Mouse (Mus musculus) retina, adult 2 months (tissue): ENCODE data around the gene P3h3.
"Not testable (repeated sequence)": the region's sequence is repeated elsewhere in the genome, so short reads cannot be mapped to it uniquely, and the experiment has no call there.

Experiments used
- DNase-seq: peaks from one replicate; pipeline ENCODE4 v3.0.0-alpha.2; 2012; ENCODE audit warnings: low read depth, low spot score

Gene P3h3

GRCm38 (mm10) chr6:124831649-124832048 is 25.9 kb downstream of the P3h3 start:
- no peak for DNase-seq

DNA sequence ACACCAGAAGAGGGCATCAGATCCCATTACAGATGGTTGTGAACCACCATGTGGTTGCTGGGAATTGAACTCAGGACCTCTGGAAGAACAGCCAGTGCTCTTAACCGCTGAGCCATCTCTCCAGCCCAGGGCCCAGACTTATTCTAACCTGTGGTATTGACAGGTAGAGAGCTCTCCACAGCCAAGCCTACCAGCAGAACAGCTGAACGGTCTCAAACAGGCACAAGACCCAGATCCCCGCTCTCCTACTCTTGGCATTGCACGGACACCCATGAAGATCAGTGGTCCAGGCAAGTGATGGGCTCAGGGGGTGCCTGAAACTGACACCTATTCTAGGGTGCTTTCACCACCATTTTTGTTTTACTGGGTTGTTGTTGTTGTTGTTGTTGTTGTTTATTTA is 26.4 kb downstream of the P3h3 start:
- DNase-seq = not testable (repeated sequence)

DNA sequence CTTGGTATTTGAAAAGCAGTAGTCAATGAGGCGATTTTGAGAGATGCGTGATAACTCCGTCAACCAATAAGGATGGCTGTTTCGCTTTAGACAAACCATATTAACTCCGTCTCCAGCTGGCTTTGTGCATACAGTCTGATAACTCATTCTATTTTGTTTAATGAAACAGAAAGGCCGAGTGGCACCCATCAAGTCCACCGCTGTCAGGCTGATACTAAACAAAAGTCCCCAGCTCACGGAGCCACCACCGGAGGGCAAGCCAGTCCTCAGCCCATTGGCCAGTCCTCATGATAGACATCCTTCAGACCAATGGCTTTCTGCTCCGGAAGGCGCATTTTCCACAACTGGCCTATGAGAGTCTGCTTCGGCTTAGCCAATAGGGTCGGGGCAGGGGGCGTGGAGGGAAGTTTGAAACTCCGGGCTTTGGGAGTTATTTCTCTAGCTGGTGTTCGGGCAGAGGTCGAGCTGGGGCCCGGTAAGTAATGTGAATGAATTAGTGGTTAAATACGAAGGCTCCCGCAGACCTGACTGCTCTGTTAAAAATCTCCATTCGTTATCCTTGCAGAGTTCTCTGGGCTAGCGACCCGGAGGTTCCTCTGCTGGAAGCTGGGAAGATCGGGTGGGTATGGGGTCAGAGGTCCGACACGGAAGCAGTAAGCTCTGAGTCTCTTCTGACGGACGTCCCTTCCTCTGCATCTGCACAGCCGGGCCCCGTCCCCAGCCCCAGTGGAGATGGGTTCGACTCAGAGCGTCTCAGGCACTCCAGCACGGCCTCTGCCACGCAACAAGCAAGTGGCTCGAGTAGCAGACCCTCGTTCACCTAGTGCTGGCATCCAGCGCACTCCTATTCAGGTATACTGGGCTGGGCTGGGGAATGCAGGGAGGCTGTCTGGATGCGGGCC is 27.5 kb downstream of the P3h3 start:
- DNase-seq = peak; percentile 86

DNA sequence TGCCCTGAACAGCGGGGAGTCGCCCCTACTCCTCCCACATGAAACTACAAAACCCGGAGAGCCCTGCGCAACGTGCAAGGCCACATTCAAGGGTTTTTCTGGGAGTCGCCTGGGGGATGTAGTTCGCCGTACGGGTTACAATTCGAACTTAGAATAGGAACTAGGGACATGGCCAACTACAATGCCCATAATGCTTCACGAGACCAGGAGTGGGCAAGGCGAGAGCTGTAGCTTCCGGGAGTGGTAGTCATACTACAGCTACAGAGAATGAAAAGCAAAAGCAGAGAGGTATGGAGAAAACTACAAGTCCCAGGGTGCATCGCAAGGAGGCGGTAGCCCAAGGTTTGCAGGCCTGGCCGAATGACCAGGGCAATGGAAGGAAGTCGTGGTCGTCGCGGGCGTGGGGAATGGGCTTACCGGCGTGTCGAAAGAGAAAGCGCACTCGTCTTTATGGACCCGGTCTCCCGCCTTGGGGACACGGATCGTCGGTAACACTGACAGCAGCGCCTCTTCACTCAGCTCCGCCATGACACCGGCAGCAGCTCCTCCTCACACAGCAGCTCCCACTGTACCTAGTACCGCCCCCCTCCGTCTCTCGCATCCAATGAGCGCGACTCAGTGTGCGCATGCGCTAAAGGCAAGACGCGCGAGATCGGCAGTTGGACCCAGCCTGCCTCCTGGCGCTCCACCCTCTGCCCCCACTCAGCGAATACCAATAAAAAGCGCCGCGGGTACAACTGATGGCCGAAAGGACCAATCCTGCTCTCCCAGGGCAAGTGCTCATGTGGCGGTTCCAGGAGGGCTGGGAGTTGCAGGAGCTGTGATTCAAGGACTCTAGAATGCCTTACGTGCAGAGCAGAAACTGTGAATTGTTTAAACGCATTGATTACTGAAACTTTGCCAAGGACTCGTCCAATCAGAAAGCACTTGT is 28.4 kb downstream of the P3h3 start, which contains the start of the genes Usp5 and Cdca3:
Gene Usp5, minus strand, starts transcription at position 617 of the 931 bp plus-strand sequence.
Gene Cdca3, plus strand, starts transcription at position 680 of the 931 bp plus-strand sequence.
- peak; percentile 99 for DNase-seq

GRCm38 (mm10) chr6:124828101-124828592 is 29.4 kb downstream of the P3h3 start:
- no peak for DNase-seq

- DNase-seq = no peak
Measured at GRCm38 (mm10) chr6:124822049-124822448, 35.5 kb downstream of the P3h3 start.

DNA sequence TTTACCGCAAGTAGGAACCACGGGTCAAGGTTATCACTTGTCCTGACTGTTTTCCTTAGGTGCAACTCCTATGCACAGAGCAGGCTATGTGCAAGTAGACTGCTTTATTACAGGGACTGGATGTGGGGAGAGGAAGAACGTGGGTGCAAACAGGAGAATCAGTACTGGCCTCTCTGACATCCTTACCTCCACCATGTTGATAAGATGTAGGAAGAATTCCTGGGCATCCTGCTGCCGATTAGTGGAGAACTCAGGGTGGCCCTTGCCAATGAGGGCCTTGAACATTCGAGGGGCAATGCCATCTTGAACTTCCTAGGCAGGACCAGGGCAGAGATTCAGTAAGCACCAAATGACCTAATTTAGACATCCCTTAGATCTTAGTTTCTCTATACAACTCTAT is 36.7 kb downstream of the P3h3 start:
- DNase-seq = no peak

DNA sequence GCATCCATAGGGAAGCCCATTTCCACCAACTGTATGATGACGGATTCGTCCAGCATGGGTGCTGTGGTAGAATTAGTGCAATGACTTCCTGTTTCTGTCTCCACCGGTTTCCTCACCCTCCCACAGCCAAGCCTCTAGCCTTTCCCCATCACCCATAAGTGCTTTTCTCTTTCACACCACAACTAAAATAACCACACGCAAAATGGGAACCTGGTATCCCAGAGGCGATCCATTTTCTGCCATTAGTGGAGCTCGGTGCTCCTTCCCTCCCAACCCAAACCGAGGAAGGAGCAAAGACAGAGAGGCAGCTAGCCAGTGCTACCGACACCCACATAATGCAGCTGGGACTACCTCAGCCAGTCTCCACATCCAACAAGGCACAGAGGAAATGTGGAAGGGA is 39.6 kb downstream of the P3h3 start:
- no peak for DNase-seq

DNA sequence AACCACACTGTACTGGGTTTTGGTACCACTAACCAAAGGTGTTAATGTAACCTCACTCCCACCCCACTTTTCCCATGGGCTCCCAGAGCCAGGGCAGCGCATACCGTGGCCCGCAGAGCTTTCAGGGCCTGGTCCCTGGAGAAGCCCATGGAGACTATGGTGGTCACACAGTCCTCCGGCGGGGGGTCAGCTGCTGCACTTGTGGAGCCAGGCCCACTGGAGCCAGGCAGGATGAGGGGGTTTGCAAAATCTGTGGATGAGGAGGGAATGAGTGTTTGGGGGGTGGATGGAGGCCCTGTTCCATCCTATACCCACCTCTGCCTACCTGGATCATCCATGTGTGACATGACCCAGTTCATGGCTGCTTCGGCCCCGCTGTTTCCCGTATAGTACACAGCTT is 40.0 kb downstream of the P3h3 start:
- DNase-seq = no peak

- DNase-seq = no peak
Measured at GRCm38 (mm10) chr6:124817125-124817524, 40.4 kb downstream of the P3h3 start.

GRCm38 (mm10) chr6:124816611-124817010 is 40.9 kb downstream of the P3h3 start:
- no peak for DNase-seq

DNA sequence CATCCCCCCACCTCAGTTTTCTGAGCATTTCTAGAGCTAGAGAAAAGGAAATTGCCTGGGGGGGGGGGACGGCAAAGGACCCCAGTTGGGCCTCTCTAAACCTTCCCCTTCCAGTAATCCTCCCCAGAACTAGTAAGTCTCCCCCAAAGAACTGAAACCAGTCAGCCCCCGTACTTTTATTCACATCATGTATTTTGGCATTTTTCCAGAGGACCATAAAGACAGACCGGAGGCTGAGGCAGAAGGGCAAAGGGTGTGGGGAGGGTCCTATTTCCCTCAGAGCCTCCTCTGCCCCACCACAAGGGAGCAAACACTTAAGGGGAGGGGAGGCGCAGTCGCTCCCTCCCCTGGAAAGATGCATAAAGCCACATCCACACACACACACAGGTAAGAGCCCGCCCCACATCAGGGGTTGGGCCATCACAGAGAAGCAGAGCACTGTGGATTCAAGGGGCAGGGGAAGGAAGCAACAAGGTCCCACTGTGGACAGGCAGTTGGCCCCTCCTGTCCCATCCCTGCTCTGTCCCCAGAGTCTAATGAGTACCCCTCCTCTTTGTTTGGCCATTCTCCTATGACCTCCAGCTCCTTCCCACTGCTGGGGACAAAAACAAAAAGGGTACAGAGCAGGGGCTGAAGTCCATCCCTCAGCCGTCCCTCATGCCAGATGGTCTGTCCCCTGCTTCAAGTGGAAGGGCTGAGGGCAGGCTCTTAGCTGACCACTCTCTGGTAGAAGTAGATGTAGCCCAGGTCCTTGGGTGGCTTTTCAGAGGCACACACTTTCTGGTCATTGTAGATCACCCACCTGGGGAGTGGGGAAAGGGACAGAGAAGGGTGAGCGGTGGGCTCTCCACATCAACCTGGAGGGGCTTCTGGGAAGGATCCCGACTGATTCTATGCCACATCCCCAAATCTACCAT is 42.4 kb downstream of the P3h3 start:
- no peak for DNase-seq

GRCm38 (mm10) chr6:124814448-124814847 is 43.1 kb downstream of the P3h3 start:
- no peak for DNase-seq

- peak; percentile 82 for DNase-seq
Measured at GRCm38 (mm10) chr6:124813933-124814332, 43.6 kb downstream of the P3h3 start, which contains the start of gene Tpi1. TSS of gene Tpi1 (minus strand) at chr6:124814296.

DNA sequence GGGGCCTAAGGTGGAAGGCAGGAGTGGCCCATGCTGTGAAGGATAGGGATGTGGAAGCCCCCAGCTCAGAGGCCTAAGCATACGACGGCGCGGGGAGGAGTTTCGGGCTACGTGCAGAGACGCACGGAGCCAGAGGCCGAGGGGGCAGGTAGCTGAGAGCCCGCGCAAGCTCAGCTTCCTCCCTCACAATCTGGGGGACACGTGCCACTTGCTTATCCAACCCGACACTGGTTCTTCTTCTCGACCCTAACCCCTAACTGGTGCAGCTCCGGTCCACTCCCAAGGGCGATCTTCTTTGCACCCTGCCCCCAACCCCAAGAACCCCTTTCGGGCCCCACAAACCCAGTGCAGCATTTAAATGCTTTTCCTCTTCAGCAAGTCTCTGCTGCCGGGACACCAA is 44.1 kb downstream of the P3h3 start:
- peak; percentile 63 for DNase-seq

- no peak for DNase-seq
Measured at GRCm38 (mm10) chr6:124812848-124813247, 44.7 kb downstream of the P3h3 start.

- DNase-seq = no peak
Measured at GRCm38 (mm10) chr6:124811701-124812560, 45.6 kb downstream of the P3h3 start.

GRCm38 (mm10) chr6:124811403-124811665 is 46.2 kb downstream of the P3h3 start:
- DNase-seq = no peak

DNA sequence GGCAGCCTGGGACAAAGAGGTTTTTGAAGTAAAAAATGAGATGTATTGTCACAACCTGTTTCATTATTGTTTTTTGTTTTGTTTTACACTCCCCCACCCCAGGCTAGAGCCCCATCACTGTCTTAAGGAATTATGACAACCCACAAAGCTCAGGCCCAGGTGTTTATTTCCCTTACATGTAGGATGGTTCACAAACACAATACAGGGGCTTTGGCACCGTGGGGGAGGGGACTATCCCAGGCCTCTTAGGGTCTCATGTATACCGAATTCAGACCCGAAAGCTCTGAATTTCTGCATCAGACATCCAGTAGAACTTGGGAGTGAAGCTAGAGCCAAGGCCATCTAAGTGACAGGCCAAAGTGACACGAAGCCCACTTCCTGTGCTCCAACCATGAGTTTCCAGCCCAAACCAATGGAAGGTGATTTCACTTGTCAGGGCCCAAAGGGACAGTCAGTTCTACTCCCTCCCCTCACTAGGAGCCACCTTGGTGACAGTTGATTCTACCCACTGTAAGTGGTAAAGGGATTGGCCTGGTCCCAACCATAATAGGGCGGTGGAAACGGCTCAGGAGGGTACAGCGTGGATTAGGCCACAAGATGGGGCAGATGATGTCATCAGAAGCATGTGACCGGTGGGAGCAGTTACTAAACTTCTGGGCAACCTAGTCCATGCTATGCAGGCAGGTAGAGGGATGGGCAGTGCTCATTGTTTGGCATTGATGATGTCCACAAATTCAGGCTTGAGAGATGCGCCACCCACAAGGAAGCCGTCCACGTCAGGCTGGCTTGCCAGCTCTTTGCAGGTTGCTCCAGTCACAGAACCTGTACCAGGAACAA is 46.8 kb downstream of the P3h3 start:
- not testable (repeated sequence) for DNase-seq
